In genomic region chr7:68480770-68481169, GRCm38 (mm10) we compare ENCODE assay signal across 8 mouse cellular contexts.
DNase-seq lines count a peak whose midpoint lies in the region; ATAC-seq and TF ChIP-seq lines count a peak whose summit lies in the region.

No protein-coding gene starts in this region.

- TF ChIP-seq CTCF in E14TG2a.4 (conservative IDR thresholded peaks at IDR 0.05; ENCODE audit: low read length): peak; percentile 52
- TF ChIP-seq CTCF in cortical plate, adult 2 months (IDR thresholded peaks at IDR 0.05; ENCODE audit: extremely low read depth, insufficient read depth, low read length): peak; percentile 57
- TF ChIP-seq CTCF in liver, postnatal 0 days (IDR thresholded peaks at IDR 0.05; ENCODE audit: low read depth): peak; percentile 76

- TF ChIP-seq POLR2A in cortical plate, adult 2 months (IDR thresholded peaks at IDR 0.05; ENCODE audit: extremely low read depth, insufficient read depth, low read length): no peak

- no peak for ATAC-seq in liver, postnatal 0 days
- ATAC-seq in erythroid progenitor cell, adult 5-6 weeks (replicated peaks; ENCODE audit: low FRiP score, poor library complexity, severe bottlenecking): no peak

- peaks cover 16% of the 10 kb centered on the region for H3K27me3 ChIP-seq in E14TG2a.4 (ENCODE audit: insufficient read depth, low read length)
- H3K27me3 ChIP-seq in liver, postnatal 0 days (ENCODE audit: insufficient read depth, low read length): 0 out of 2 replicates have a peak, but pooled peaks cover 12% of the 10 kb centered on the region

- no peak overlapping the region for H3K27ac ChIP-seq in cortical plate, adult 2 months (ENCODE audit: insufficient read depth, low read length)
- H3K27ac ChIP-seq in liver, postnatal 0 days (ENCODE audit: low read depth): no peak overlapping the region

- no peaks in the 10 kb centered on the region for H3K4me1 ChIP-seq in E14TG2a.4 (replicated peaks; ENCODE audit: low read depth, low read length)
- H3K4me1 ChIP-seq in cortical plate, adult 2 months (ENCODE audit: control insufficient read depth, insufficient read depth, low read length): no peaks in the 10 kb centered on the region
- H3K4me1 ChIP-seq in liver, postnatal 0 days (ENCODE audit: insufficient read depth): no peaks in the 10 kb centered on the region

- DNase-seq in adrenal gland, adult 18-20 months (ENCODE audit: low spot score in 2 of 2): peak; percentile 45 to 65
- DNase-seq in gastrocnemius, postnatal 4 days (ENCODE audit: low spot score in 2 of 2): peak; percentile 32 to 66
- peak; percentile 79 for DNase-seq in kidney, postnatal 10 days
- DNase-seq in liver, postnatal 0 days: peak; percentile 62
- peak; percentile 43 for DNase-seq in retina, postnatal 7 days (ENCODE audit: low read depth, low spot score)

- 25% methylated on average over 7 of the region's 7 CpGs for WGBS in liver, postnatal 0 days (ENCODE audit: insufficient replicate concordance)

- no peak for TF ChIP-seq EP300 in liver, postnatal 0 days (IDR thresholded peaks at IDR 0.05; ENCODE audit: low read depth)

- no peak overlapping the region for H3K4me2 ChIP-seq in liver, postnatal 0 days (ENCODE audit: low read depth, low read length)

- no peak overlapping the region for H3K4me3 ChIP-seq in E14TG2a.4 (replicated peaks; ENCODE audit: low read length)
- no peak overlapping the region for H3K4me3 ChIP-seq in cortical plate, adult 2 months (ENCODE audit: insufficient read depth, low read length)
- H3K4me3 ChIP-seq in liver, postnatal 0 days (ENCODE audit: low read depth, low read length): no peak overlapping the region

- H3K9ac ChIP-seq in liver, postnatal 0 days (replicated peaks): no peak overlapping the region

- no peaks in the 10 kb centered on the region for H3K9me3 ChIP-seq in E14TG2a.4 (ENCODE audit: low read length)
- H3K9me3 ChIP-seq in liver, postnatal 0 days (ENCODE audit: low read length): no peaks in the 10 kb centered on the region

- H3K36me3 ChIP-seq in E14TG2a.4 (ENCODE audit: insufficient read depth, low read length): no peaks in the 10 kb centered on the region
- H3K36me3 ChIP-seq in liver, postnatal 0 days (replicated peaks; ENCODE audit: insufficient read depth, low read length): no peaks in the 10 kb centered on the region
